Mouse (Mus musculus) testis, adult 2 months (tissue): ENCODE data around the gene Zfp651.

Experiments
- CTCF ChIP-seq: fragments of 200-500 bp; IDR thresholded peaks from 2 replicates; pipeline ENCODE4 v1.5.1; 2012; ENCODE audit warnings: low read depth, mild to moderate bottlenecking, inconsistent platforms, low read length, moderate library complexity; ENCODE audit not compliant: control insufficient read depth, insufficient read depth, insufficient replicate concordance
- POLR2A ChIP-seq: fragments of 200-500 bp; IDR thresholded peaks from 2 replicates; pipeline ENCODE4 v1.6.1; 2012; ENCODE audit warnings: low read depth, mild to moderate bottlenecking, inconsistent platforms, low read length, moderate library complexity; ENCODE audit not compliant: control insufficient read depth

- TF ChIP-seq CTCF (no peak), POLR2A (no peak)
Observed at GRCm38 (mm10) chr9:121744051-121744450, 15.1 kb upstream of the Zfp651 start.
